Mouse (Mus musculus): ENCODE data around the gene Efcab7.

Efcab7 gene

DNA sequence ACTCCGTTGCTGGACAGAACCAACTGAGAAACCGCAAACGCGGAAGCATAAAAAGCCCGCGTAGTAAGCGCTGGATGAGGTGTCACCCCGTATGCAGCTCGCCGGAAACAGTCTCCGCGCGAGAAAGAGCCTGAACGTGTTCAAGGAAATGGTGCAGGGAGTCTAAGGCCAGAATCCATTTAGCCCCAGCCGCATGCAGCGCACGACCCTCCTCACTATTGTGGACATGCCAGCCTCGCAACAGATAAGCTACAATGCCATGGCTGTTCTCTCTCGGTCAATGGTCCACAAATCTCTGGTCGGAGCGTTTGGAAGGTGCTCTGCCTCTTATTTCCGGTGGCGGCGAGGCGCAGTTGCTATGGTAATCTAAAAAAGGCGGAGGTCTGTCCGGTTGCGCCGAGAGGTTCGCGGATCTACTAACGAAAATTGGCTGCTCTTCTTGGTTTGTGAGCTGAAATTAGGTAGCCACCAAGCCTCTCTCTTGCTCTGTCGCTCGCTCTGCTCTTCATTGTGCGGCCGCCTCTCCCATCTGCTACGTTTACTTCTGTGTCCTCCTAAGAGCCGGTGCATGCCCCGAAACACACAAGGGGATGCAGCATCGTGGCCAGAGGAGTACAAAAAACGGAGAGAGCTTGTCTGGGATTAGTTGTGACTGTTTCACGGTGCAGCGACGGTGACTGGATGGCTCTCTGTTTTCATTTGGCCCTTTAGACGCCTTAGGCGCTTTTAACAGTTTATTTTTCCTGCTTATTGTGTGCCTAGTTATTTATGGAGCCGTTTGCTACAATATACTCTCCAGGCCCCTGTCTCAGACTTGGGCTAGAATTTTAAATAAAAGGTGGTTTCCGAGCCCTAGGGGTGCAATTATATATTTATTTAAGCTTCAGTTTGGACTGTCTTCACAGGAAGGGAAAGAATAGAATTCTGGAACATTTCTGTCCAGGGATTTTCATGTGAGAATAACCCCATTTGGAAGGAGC is at the start of gene Efcab7:
Efcab7 (plus strand) TSS at position 105 of the 980 bp plus-strand sequence.
- peak; percentile 87 for DNase-seq (ENCODE audit: low read depth, low spot score)

DNA sequence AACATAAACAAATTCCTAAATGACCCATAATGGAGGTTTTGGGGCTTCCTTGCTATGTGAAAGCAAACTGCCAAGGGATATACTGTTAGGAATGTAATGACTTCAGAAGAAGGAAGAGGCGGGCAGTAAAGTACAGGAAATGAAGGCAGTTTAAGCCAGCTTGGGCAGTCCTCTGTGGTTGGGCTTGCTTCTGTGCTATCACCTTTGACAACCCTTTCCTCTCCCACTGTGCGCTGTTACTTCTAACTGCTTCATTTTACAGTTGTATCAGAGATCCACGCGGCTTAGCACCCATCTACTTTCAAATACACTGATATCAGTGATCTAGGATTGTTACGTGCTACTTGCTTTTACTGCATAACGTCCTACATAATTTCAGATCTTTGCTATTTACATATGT is 36.6 kb upstream of the Efcab7 start:
- DNase-seq (ENCODE audit: low read depth, low spot score): peak; percentile 8

DNA sequence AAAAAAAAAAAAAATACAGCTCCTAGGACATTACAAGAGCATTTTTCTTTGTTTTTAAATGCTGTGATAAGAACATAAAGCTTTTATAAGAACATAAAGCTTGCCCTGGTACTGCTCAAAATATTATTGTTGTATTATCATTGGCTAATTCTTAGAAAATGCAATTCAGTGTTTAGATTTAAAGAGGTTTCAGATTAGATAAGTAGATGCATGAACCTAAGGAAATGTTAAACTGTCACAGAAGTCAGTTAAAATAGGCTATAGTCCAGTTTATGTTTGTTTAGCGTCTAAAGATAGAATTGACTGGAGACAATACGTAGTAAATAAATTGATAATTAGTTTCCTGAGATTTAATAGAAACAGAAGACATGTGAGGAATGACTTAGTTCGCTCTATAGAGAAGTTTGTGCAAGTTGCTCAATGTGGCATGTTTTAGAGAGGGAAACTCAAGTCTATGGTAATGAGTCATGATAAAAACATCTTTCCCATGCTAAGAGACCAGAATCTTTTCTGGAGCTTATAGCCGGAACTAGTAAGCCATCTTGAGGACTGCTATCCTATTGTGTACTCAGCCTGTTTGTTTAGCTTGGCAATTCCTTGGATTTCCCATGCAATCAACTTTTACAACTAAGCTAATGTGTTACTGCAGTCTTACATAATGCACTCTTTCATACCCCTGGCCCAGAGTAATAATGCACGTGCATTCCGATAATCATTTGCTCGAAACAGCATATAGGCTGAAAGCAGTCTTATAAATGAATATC is 12.1 kb upstream of the Efcab7 start:
- peak; percentile 85 for DNase-seq (ENCODE audit: low read depth, low spot score)

DNA sequence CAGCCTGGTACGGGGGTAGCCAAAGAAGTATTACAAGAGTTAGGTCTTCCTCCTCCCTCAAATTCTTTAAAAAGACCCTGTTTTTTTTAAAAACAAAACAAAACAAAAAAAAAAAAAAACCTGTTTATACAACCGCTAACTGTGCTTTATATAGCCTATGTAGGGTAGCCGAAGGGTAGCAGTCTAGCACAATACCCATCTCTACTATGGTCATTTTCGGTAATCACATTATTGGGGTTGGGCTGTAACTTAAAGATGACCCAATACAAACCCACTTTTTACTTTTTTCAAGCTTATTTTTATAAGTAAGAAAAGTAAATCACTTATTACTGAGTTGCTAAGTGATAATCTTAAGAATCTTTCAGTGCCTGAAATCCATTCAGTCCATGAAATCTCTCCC is 661 bp upstream of the Efcab7 start:
- peak; percentile 9 for DNase-seq (ENCODE audit: low read depth, low spot score)

DNA sequence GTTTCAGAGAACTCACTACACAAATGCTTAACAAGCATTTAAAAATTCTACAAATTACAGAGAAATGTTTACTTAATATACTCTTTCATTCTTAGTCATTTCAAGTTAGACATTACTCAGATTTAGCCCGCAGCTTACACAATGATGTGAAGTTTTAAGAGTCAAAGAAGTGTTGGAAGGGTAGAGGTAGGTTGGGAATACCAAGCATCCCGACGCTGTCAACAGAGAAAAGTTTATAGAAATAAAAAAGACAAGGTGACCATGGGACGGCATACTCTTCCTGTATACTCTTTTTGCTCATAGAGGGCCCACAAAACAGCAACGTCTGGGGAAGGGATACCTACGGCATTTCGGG is 282 bp upstream of the Efcab7 start:
- no peak for DNase-seq (ENCODE audit: low read depth, low spot score)

DNA sequence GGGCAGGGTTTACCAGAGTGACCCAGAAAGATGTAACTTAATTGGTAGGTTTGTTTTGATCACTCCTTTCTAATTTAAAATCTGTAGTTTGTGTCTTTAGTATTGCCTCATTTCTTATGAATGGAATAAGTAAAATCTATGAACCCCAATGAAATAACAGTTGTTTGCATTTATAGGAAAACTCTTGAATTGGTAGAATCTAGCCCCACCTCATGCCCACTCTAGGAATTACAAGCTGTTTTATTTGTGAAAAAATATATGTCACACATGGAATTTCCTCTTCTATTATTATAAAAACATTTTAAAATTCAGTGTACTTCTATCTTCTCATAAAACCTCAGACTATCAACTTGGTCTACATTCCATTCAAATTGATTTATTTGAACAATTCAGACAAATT is 52.9 kb downstream of the Efcab7 start:
- DNase-seq (ENCODE audit: low read depth, low spot score): peak; percentile 67

DNA sequence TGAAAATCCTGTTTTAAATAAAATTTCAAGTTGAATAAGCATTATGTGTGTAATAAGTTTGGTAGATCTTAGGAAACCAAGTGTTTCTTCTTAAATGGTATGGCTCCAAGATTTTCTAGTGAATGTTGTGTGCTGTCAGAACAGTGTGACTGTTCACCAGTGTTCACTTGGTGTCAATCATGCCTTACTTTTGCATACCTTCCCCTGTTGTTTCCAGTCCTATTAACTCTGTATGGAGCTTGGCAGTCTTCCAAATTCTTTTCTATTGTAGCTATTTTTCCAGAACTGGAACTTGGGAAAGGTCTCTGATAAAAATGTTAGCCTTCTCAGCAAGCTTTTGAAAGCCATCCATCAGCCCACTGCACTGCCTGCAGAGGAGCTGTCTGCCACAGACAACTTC is 53.4 kb downstream of the Efcab7 start:
- DNase-seq (ENCODE audit: low read depth, low spot score): no peak

DNA sequence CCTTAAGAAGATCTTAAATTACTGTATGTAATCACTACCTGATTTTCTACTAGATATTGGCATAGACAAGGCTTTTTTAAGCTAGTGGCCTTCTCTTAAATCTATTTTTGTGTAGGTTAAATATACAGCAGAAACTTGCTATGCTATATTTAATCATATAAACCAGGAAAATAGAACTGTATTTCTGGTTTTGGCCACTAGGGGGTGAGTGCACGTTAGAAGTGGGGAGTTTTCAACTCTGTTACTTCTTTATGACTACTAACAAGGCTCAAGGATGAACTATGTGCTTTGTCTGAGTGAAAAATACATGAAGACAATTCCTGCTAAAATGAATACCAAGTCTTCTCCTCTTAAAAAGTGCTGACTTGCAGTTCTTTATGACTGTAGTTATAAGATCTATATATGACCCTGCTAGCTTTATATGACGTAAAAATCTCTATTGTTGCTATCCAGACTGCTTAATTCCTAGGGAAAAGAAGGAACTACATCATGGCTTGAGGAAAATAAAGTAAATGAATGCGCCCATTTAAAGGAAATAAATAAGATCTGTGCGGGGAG is 85.0 kb downstream of the Efcab7 start:
- peak; percentile 69 for DNase-seq (ENCODE audit: low read depth, low spot score)

DNA sequence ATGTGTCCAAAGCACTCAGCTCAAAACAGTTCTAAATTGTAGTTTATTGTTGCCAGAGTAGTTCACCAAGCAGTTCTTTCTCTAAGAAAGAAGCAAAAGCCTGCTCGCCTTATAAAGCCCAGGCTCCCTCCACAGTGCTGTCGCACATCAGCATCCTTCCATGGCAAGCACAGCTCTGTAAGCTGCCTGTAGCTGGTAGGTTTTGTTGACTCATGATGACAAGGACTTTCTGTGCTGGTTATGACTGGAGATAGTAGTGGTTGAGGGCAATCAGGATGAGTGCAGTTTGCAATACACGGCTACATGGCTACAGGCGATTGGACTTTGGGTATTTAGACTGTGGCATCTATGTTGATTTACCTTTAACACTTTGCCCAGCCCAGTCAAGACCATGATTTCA is 97.4 kb downstream of the Efcab7 start:
- DNase-seq (ENCODE audit: low read depth, low spot score): peak; percentile 13

DNA sequence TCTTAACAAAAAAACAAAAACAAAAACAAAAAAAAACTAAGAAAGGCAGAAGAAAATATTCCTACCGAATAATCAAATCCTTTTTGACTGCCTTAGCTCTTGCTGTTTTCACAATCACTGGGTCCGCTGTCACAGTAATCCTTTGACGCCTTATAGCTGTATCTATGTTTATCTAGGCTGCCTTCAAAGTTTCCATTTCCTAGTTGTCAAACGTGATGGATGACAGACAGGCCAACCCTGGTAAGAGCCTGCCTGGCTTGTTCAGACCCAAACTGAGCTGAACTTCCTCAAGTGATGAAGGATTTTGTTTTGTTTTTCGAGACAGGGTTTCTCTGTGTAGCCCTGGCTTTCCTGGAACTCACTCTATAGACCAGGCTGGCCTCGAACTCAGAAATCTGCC is 99.5 kb downstream of the Efcab7 start:
- DNase-seq (ENCODE audit: low read depth, low spot score): peak; percentile 8

DNA sequence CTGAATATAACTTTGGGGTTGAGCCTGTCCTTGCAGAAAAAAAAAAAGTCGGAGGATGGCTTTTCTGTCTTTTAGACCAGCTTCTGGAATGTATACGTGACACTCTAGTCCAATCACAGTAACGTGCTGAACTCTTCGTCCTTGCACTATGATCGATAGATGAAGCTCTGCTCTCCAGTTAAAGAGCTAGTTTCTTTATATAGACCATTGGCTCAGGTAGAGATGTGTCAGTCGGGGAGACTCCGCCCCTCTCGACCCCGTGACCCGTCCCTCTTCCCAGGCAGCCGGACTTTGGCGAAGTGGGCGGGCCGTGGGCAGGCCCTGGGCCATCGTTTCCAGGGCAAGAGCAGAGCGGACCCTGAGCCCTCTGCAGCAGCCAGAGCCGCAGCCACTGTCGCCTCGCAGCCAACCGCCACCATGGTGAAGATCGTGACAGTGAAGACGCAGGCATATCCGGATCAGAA is 100.2 kb downstream of the Efcab7 start, which contains the start of gene Pgm1:
Pgm1 (plus strand) TSS at position 266 of the 464 bp plus-strand sequence.
- DNase-seq (ENCODE audit: low read depth, low spot score): peak; percentile 83

DNA sequence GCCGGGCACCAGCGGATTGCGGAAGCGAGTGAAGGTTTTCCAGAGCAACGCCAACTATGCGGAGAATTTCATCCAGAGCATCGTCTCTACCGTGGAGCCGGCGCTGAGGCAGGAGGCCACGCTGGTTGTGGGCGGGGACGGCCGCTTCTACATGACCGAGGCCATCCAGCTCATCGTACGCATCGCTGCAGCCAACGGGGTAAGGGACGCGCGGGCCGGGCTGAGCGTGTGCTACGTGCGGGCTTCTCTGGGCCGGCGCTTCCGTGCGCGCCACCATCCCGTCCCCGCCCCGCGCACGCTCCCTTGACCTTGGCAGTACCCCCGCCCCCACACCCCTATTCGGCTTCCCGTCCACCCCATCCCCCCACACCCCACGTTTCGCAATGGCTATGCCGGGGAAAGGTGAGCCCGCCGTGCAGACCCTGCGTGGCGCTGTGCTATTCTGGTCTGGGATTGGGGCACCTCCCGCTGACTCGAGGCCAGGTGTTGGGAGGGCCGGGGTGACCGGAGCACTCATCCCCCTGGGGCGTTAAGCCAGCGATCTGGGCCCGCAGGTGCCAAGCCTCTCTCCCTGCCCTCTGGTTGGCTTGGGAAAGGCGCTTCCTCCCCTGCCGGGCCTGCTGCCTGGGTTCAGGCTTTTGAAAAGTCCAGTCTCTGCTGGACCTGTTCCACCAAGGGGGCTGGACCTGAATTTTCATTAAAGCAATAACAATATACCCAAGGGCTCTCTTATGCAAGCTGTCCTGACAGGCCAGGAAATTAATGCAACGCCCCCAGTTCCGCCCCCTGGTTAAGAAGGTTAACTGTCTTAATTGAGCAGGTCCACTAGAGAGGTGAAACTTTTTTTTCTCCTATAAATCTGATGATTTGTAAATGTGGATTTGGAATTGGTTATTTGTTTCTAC is 100.9 kb downstream of the Efcab7 start, which contains the start of gene Itgb3bp:
Itgb3bp (minus strand) TSS at position 201 of the 905 bp plus-strand sequence.
- peak; percentile 87 for DNase-seq (ENCODE audit: low read depth, low spot score)

DNA sequence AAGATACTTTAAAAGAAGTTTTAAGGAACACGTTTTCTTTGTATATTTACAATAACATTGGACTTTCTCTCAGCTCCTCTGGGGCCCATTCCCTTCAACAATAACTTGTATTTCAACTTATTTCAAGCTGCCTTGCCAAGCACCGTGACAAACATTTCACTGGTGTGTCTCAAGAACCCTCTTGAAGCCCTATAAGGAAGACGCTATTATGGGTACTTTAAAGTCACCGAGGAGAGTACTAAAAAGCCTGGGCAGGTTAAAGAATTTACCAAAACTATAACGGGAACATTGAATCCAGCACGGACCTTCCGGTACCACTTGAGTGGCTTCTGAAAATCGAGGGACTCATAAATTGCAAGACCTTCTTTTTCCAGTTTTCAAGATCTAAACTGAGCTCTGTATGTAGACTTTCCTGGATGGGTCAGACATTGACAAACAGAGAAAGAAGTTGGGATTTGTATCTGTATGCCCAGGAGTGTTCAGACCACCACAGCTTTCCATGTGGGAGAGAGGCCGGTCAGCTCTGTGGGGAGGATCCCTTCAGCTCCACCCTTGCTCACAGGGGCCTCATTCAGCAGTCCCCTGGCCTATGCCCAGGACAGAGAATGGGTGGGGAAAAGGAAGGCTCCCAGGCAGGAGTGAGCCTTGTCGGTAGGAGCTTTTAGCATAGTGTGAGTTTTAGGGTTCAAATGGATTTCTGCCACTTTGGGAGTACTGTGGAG is 101.7 kb downstream of the Efcab7 start:
- peak; percentile 15 for DNase-seq (ENCODE audit: low read depth, low spot score)

DNA sequence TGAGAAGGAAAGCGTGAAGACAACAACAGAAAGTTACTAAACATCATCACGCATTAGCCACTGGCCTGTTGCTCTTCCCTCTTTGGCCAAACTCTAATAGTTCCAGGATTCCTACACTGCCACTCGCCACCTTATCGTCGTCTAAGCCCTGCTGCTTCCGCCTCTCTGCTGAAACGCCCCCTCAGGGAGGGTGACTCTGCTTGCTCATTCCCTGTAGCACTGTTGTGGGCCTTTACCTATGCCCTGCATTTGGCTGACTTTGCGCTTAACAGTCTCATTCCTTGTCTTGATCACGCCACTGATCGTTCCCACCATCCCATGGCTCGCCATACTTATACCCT is 102.2 kb downstream of the Efcab7 start:
- DNase-seq (ENCODE audit: low read depth, low spot score): no peak

DNA sequence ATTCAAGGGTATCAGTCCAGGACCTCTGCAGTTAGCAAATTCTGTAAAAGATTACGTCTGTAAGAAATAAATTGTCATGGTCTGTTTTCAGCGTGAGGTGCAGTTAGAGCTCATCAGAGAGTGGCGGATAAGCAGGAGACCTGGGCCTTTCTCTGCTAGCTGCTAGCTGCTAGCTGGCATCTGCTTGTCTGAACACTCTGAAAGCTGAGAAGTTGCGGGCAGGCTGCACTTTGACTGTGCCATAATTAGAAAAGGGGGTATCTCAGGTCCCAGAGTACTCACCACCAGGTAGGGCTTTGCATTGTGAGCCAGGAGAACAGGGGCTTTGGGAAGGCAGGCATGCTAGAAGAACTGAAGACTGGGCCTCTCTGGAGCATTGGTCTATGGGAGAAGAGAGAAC is 102.8 kb downstream of the Efcab7 start:
- no peak for DNase-seq (ENCODE audit: low read depth, low spot score)

DNA sequence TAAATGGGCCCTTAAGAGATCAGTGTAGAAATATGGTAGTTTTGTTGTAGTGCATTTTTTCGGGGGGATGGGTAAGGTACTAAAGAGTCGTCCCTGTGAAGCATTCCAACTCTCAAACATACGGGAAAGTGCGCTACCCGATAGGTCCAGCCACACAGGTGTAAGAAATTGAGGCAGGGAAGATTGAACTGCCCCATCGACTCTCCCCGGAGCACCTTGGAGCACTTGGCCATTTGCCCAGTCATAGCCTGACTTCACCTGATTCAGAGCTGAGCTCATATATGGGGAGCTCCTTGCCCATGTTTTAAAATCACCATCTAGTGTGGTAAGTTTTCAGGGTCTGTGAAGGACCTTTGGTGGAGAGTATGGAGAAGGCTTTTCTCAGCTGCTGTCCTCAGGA is 105.9 kb downstream of the Efcab7 start:
- no peak for DNase-seq (ENCODE audit: low read depth, low spot score)

DNA sequence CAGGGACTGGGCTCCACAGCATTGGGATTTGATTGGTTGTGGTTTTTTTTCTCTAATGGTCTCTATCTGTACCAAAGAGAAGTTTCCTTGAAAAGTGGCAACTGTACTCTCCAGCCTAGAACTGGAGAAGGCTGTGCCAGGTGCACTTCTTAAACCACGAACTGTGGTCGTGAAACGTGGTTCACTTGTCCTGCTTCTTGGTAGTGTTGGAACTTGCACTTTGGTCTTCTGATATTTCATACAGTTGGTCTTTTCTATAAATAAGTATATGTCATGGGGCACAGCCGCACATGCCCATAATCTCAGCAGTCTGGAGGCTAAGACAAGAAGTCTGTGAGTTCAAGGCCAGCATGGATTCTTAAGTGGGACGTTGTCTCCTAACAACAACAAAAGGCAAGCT is 107.3 kb downstream of the Efcab7 start:
- no peak for DNase-seq (ENCODE audit: low read depth, low spot score)

DNA sequence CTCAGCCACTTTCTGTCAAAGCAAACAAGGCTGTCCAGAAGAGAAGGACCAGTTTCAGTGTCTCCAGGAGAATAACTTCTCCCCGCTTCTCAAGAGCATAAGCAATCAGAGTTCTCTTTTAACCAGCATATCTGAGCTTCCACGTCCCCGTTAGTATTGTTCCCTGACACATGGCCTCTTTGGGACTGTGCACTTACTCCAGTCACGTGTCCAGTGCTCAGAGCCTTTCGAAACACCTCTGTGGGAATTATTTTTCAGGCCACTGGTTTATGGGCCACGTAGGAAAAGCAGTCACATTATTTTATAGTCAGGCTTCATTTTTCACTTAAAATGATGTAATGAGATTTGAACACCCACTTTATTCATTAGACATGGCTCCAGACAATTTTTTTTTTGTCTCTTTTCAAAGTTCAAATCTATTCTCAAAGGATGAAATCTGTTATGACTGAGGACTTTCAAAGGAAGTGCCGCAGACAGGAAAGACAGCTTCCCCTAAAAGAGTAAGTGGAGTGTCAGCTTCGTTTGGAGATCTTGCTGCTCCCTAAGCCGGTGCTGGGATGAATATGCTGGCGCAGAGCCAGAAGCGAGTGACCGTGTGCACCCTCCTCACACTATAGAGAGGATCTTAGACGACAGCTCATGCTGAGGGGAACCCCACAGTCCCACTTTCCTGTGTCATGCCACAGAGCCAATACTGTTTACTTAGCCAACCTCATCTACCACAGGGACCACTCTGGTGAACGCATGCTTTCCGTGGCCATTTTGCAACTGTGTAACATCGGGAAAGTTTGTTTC is 110.9 kb downstream of the Efcab7 start:
- no peak for DNase-seq (ENCODE audit: low read depth, low spot score)

DNA sequence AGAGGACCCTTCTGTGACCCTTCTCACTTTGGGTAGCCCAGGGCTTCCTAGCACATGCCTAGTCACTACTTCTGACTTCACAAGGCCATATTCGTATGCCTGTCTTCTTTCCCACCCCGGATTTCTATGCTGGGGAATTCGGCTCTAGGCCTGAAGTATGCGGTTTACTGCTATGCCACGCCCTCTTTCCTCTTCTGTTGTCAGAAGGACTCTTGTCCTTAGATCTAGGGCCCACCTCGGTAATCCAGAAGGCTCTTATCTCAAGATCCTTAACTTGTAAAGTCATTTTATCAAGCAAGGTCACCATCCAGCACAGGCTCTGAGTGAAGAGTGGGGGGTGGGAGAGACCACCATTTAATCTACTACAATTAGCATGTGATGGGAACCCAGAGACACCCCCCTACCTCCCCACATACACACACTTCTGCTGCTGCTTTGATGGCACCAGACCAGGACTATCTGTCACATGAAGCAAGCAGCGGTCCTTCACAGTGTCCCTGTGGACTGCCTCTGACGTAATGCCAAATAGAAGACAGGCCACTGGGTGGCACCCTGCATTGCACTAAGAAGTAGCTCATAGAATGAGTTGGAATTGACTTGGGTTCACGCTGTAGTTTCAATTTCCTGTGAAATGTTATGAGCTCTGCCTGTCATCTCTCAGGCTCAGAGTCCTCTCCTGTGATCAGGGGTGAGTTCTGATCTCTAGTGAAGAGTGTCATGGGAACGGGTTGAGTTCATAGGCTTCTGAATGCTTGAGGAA is 112.8 kb downstream of the Efcab7 start:
- no peak for DNase-seq (ENCODE audit: low read depth, low spot score)
